Mouse (Mus musculus) spleen, adult 12 weeks (tissue): ENCODE data around the gene Gm8369.
"Not testable (repeated sequence)": the region's sequence is repeated elsewhere in the genome, so short reads cannot be mapped to it uniquely, and the experiment has no call there.

Experiments used
- DNase-seq: peaks from one replicate; pipeline ENCODE4 v3.0.0; 2022; ENCODE audit warnings: low spot score

Gene Gm8369

GRCm38 (mm10) chr19:11485746-11486145, at the start of gene Gm8369:
Gm8369 (plus strand) TSS chr19:11485938.
- no peak for DNase-seq

DNA sequence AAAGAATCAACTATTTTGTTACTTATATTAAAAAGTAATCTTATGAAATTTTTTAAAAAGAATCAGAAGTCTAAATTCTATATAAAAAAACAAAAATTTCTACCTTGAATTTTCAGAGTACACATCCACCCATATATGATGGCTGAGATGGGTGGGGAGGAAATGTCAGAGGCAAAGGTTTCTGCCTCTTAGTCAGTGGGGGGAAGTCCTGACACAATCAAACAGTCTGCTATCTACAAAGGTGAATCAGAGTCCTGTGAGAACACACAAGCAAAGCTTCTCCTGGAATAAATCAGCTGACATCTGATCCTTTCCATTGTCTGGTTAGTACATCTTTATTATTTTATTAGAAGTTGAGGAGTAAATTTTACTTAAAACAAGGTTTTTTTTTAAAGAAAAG, 42.4 kb upstream of the Gm8369 start, which contains the start of gene Ms4a4b:
Ms4a4b (plus strand) TSS at position 216 of the 400 bp plus-strand sequence.
- DNase-seq, result no peak

DNA sequence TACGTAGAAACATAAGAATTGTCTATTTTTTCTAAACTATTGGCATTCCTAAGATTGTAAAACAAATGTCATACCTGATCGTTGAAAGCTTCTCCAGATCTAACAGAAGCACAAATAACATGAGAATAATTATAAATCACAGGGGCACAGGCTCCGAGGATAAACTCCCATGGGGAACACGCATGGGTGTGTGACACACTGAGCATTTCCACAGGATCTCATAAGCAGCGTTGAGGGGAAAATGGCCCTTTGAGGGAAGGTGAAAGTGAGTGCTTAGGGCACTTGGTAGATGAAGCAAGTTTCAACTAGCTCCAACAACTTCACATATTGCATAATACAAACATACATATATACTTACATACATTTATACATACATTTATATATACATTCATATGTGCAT, 41.8 kb upstream of the Gm8369 start:
- no peak for DNase-seq

GRCm38 (mm10) chr19:11447238-11447637, 38.5 kb upstream of the Gm8369 start:
- DNase-seq, result no peak

DNA sequence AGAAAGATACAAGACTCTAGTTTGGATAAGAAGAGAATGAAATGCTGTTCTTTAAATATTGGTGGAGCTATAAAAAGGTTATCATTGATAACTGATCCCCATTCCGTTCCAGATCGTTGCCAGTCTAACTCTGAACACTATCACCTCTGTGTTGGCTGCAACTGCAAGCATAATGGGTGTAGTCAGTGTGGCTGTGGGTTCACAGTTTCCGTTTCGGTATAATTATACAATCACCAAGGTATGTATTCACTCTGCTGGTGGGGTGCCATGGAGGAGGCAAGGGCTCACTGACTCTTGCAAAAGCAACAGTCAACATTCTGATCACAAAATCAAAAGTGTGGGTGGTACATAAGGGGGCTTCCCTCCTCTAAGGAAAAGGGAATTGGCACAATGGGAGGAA, 26.7 kb upstream of the Gm8369 start:
- DNase-seq, result not testable (repeated sequence)

GRCm38 (mm10) chr19:11464795-11465194, 20.9 kb upstream of the Gm8369 start:
- DNase-seq, result not testable (repeated sequence)

DNA sequence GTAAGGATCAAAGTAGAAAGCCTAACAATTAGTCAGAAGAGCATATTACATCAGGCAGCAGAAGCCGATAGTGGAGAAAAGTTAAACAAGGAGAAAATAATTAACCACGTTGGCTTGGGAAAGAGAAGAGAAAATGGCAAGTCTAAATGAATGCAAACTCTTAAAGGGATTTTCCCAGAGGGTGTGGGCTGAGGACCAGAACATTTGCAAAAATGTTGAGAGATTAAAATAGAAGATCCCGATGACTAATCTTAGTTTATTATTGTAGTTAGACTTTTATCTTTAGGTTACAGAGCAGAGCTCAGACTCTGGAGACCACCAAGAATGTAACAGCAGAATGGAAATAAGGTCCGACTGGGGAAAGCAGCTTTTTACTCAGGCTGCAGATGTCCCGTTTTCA, 19.3 kb upstream of the Gm8369 start:
- DNase-seq, result no peak

- DNase-seq, result not testable (repeated sequence)
These were observed 17.4 kb upstream of the Gm8369 start for GRCm38 (mm10) chr19:11468361-11468760.

DNA sequence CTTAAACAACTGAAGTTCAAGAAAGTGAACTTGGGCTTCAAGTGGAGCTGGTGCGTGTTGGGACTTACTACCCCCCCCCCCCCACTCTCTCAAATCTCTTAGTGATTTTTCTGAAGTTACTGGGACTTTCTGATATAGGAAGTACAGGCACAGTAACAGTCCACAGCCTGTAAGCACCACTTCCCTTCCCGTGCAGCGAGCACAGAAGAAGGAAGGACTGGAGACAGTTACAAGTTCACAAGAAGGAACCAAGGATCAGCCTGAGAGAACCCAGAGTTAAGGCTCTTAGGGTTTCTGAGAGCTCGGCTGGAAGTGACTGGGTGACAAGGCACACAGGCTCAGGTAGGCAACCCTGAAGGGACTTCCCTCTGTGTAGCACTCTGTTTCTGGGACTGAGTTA, 16.5 kb upstream of the Gm8369 start, which contains the start of gene Ms4a6c:
Ms4a6c (plus strand) TSS at position 152 of the 400 bp plus-strand sequence.
- DNase-seq, result not testable (repeated sequence)

GRCm38 (mm10) chr19:11479714-11480113, 6.0 kb upstream of the Gm8369 start:
- DNase-seq, result no peak

GRCm38 (mm10) chr19:11482684-11483083, 3.1 kb upstream of the Gm8369 start:
- DNase-seq, result no peak

GRCm38 (mm10) chr19:11483941-11484340, 1.8 kb upstream of the Gm8369 start:
- no peak for DNase-seq

GRCm38 (mm10) chr19:11484388-11484787, 1.4 kb upstream of the Gm8369 start:
- no peak for DNase-seq

- no peak for DNase-seq
These were observed 472 bp upstream of the Gm8369 start for GRCm38 (mm10) chr19:11485266-11485665.

GRCm38 (mm10) chr19:11486599-11486998, 861 bp downstream of the Gm8369 start:
- no peak for DNase-seq

DNA sequence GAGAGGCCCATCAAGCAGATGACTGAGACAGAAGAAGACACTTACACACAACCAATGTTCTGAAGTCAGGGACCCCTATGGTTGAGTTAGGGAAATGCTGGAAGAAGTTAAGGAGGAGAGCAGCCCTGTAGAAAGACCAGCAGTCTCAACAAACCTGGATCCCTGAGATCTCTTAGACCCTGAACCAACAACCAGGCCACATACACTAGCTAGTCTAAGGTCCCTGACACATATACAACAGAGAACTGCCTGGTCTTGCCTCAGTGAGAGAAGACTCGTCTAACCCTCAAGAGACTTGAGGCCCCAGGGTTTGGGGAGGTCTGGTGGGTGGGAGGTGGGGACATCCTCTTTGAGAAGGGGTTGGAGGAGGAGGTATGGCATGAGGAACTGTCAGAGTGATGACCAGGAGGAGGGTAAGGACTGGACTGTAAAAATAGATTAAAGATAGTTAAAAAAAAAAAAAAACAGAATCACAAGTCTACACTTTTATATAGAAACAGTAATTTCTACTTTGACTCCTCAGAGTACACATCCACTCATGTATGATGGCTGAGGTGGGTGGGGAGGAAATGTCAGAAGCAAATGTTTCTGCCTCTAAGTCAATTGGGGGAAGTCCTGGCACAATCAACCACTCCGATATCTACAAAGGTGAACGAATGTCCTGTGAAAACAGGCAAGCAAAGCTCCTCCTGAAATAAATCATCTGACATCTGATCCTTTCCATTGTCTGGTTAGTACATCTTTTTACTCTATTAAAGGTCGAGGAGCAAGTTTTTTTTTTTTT, 5.9 kb downstream of the Gm8369 start:
- DNase-seq, result no peak

- no peak for DNase-seq
These were observed 6.9 kb downstream of the Gm8369 start for GRCm38 (mm10) chr19:11492671-11493070.

- no peak for DNase-seq
These were observed 8.8 kb downstream of the Gm8369 start for GRCm38 (mm10) chr19:11494519-11494918.

DNA sequence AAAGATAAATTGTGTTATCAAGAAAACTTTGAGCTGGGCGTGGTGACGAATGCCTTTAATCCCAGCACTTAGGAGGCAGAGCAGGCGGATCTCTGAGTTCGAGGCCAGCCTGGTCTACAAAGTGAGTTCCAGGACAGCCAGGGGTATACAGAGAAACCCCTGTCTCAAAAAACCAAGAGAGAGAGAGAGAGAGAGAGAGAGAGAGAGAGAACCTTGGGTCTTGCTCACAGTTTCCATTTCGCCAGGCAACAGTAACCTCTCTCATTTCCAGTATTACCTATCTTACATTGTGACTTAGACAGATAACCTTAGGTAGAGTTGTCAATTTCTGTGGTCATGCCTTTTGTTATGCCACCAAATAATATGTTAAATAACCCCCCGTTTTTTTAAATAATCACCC, 10.6 kb downstream of the Gm8369 start:
- no peak for DNase-seq

DNA sequence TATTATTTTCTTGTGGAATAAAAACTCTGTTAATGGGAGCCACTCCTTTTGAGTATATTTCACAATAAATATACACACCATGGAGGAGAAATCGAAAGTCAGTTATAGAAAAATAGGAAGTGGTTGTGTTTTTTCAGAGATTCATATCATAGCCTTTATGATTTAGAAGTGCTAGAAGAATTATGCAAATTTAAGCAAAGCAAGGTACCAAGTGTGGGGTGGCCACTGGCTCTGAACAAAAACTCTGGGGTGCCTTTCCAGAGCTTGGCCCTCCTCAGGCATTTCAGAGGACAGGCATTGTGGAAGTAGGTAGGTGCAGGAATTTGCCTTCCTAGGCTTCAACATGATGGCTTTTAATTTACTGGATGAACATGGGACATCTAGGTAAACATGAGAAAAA, 11.6 kb downstream of the Gm8369 start:
- DNase-seq, result not testable (repeated sequence)

GRCm38 (mm10) chr19:11500796-11501195, 15.1 kb downstream of the Gm8369 start:
- no peak for DNase-seq

DNA sequence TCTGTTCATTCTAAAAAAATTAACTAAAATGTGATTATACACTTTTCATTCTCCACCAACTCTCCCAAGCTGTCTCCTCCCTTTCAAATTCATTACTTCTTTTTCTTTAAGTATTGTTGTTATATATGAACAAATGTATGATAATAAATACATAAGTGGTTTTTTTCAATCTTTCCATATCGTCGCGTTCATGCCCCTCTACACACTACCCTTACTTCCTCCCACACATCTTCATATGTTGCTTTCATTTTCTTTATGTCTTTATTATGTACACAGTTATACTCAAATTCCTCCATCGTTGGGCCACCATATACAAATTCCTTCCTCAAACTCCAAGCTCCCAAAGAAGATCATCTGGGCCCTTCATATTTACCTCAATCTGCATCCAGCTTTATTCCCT, 15.6 kb downstream of the Gm8369 start:
- DNase-seq, result no peak

GRCm38 (mm10) chr19:11504857-11505256, 19.1 kb downstream of the Gm8369 start:
- DNase-seq, result no peak

DNA sequence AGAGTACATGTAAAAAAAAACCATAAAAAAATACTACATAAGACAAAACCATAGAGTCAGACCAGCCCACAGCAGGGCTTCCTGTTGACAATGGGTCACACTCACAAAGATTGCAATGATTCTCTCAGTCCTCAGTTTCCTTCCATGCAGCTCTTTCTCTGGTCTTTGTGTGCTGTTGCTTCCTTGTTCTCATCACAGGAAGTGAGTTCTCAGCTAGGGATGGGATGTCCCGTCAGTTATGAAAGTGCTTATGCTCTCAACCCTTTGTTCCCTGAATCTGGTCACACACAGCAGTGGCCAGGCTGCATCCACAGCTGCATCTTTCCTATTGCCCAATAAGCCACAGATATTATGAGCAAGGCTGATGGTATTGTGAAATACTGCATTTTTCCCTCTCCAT, 27.7 kb downstream of the Gm8369 start:
- DNase-seq, result no peak
